Mouse (Mus musculus) splenic B cell, adult 2 months (primary cell): ENCODE measurements around the gene Cr2.

ENCODE experiments used
- DNase-seq: peaks from one replicate; pipeline ENCODE4 v3.0.0-alpha.2; 2011; ENCODE audit warnings: low read depth, low spot score
- H3K27me3 ChIP-seq: 2 replicates; pipeline ENCODE4 v1.6.1; 2012; ENCODE audit warnings: mild to moderate bottlenecking, low read length, moderate library complexity, mixed read lengths; ENCODE audit not compliant: control insufficient read depth, poor library complexity, insufficient read depth, severe bottlenecking
- H3K36me3 ChIP-seq: 2 replicates; pipeline ENCODE4 v1.6.1; 2012; ENCODE audit warnings: mild to moderate bottlenecking, low read length, moderate library complexity, mixed read lengths; ENCODE audit not compliant: control insufficient read depth, poor library complexity, insufficient read depth, severe bottlenecking

The Cr2 gene

DNA sequence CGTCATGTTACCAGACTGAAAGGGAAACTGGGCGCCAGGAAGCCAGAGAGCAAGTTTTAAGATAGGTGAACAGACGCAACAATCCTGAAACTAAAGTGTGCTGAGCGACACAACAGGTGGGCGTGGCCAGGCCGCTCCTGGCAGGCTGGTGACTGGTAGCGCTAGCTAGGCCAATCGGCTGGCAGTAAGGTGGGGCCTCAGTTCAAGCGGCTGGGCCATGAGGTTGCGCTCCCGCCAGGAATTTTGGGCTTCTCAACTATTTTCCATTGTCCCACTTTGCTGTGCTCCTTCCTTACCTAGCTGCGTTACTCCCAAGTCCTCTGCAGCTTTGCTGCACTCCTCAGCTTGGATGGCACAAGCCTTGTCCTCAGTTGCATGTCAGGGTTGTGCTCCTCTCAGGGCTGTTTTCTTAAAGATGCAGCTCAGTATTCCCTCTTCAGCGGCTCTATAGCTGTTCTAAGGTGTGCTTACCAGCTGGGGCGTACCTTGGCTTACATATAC, 84.2 kb downstream of the Cr2 start, which contains the start of gene Cd46:
Gene Cd46, minus strand, starts transcription at position 30 of the 501 bp plus-strand sequence.
- Histone ChIP-seq H3K27me3 (no peaks in the 10 kb centered on the region), H3K36me3 (peaks cover 3% of the 10 kb centered on the region; the same call in 1 of the 2 replicates)
- DNase-seq: peak; percentile 71

DNA sequence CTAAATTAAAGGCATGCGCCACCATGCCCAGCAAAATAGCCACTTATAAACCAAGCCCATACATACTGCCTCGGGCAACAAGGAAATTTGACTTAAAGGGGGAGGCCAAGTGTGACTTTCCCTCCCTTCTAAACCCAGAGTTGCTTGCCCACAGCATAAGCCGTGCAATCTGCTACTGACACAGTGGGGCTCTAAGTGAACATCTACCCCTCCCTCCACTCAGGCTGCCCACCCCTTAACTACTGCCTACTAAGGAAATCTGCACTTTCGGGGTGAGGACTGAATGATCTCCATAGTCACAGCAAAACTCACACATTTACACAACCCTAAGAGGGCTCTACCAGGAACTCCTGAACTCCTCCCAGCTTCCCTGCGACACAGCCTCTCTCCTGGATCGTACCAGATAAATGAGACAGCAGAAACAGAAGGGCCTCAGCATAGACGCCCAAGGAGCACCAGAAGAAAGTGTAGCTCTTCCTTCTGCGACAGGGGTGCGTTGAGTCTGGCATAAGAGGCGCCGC, 84.8 kb downstream of the Cr2 start:
- peaks cover 3% of the 10 kb centered on the region; the same call in 1 of the 2 replicates for H3K36me3 ChIP-seq
- H3K27me3 ChIP-seq: no peaks in the 10 kb centered on the region
- DNase-seq: no peak
